12 mouse cellular contexts compared by ENCODE assay signal in the genomic region with DNA sequence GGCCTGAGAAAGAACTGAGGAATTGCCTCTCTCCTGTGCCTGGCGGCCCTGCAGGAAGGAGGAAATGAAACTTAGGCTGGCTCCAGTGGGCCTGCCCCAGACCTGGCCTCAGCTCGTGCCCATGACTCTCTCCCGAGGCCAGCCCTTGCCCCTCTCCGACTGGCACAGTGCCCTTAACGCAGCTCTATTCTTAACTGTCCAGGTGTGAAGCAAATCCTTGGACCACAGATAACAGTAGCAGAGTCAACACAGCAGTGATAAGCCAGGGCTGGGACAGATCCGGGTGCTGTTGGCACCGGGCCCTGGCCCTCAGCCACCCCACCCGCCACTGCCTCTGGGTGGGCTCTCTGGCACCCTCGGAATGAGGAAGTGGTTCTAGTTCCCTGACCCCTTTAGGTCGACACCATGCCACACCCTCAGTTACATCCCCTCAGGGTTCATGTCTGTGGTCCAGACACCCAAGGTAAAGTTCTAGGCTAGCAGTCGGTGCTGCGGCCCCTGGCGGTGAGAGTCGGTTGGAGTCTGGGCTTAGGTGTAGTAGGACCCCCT. TPM values are rescaled to one million over a fixed set of nuclear protein-coding genes. Genes with fewer than 3 reads are reported as not detected.
DNase-seq lines count a peak whose midpoint lies in the region; ATAC-seq and TF ChIP-seq lines count a peak whose summit lies in the region.
"Had no signal": no experiment of that assay in that cellular context is flagged by ENCODE, and none has a peak within 500 bp of the region (broad histone marks: within the 10 kb centered on the region; RNA-seq: fewer than 3 reads in every experiment).

No protein-coding gene starts in this region.

- 0 out of 2 replicates have a peak, but pooled peaks have one; percentile 11 for TF ChIP-seq CTCF in liver, postnatal 0 days (IDR thresholded peaks at IDR 0.05; ENCODE audit: low read depth)

- 34% methylated on average over 14 of the region's 14 CpGs for WGBS in liver, postnatal 0 days (ENCODE audit: insufficient replicate concordance)
- 68% methylated on average over 14 of the region's 14 CpGs for WGBS in embryonic facial prominence, embryonic 15.5 days

- H3K36me3 ChIP-seq in liver, postnatal 0 days (replicated peaks; ENCODE audit: insufficient read depth, low read length), result no peaks in the 10 kb centered on the region
- H3K36me3 ChIP-seq in embryonic facial prominence, embryonic 15.5 days, result peaks cover 20% of the 10 kb centered on the region
- H3K36me3 ChIP-seq in splenic B cell, adult 2 months (ENCODE audit: control insufficient read depth, insufficient read depth, low read length, poor library complexity, severe bottlenecking), result no peaks in the 10 kb centered on the region; the same call in 1 of the 2 replicates

- H3K4me1 ChIP-seq in liver, postnatal 0 days (ENCODE audit: insufficient read depth), result peaks cover 6% of the 10 kb centered on the region; the same call in 1 of the 2 replicates
- peaks cover 17% of the 10 kb centered on the region; the same call in 1 of the 2 replicates for H3K4me1 ChIP-seq in embryonic facial prominence, embryonic 15.5 days

- no peak overlapping the region for H3K27ac ChIP-seq in liver, postnatal 0 days (ENCODE audit: low read depth)
- H3K27ac ChIP-seq in embryonic facial prominence, embryonic 15.5 days (replicated peaks), result no peak overlapping the region
- H3K27ac ChIP-seq: forebrain, embryonic 10.5 days; limb, embryonic 15.5 days had no signal

- H3K9ac ChIP-seq in liver, postnatal 0 days (replicated peaks), result no peak overlapping the region; the same call in 1 of the 2 replicates
- no peak overlapping the region for H3K9ac ChIP-seq in embryonic facial prominence, embryonic 15.5 days
- H3K9ac ChIP-seq: limb, embryonic 15.5 days had no signal

- no peak for TF ChIP-seq EP300 in liver, postnatal 0 days (IDR thresholded peaks at IDR 0.05; ENCODE audit: low read depth)

- no peak for DNase-seq in liver, postnatal 0 days
- DNase-seq in liver, result no peak
- peak; percentile 73 to 82 for DNase-seq in lung, adult 18-20 months
- peak; percentile 70 for DNase-seq in splenic B cell, adult 2 months (ENCODE audit: low read depth, low spot score)
- no peak for DNase-seq in thymus, postnatal 25 days
- no peak for DNase-seq in thymus, postnatal 4 days
- DNase-seq in retina, embryonic 14.5 days (ENCODE audit: low spot score), result no peak
- DNase-seq: cerebellum, adult 8-10 months had no signal

- no peaks in the 10 kb centered on the region for H3K9me3 ChIP-seq in liver, postnatal 0 days (ENCODE audit: low read length)
- no peaks in the 10 kb centered on the region for H3K9me3 ChIP-seq in embryonic facial prominence, embryonic 15.5 days (replicated peaks)
- H3K9me3 ChIP-seq: forebrain, embryonic 10.5 days; limb, embryonic 15.5 days had no signal

- peak; percentile 19; the same call in 1 of the 2 replicates for ATAC-seq in liver, postnatal 0 days
- ATAC-seq in embryonic facial prominence, embryonic 15.5 days (ENCODE audit: insufficient number of reproducible peaks, low FRiP score, low TSS enrichment, low read depth), result 0 out of 2 replicates have a peak, but pooled peaks have one; percentile 7
- ATAC-seq: hindbrain, embryonic 16.5 days had no signal

- peaks cover 16% of the 10 kb centered on the region for H3K27me3 ChIP-seq in liver, postnatal 0 days (ENCODE audit: insufficient read depth, low read length)
- no peaks in the 10 kb centered on the region; the same call in 1 of the 2 replicates for H3K27me3 ChIP-seq in embryonic facial prominence, embryonic 15.5 days
- H3K27me3 ChIP-seq in splenic B cell, adult 2 months (ENCODE audit: control insufficient read depth, insufficient read depth, low read length, poor library complexity, severe bottlenecking), result no peaks in the 10 kb centered on the region
- H3K27me3 ChIP-seq: limb, embryonic 15.5 days had no signal

- no peak overlapping the region for H3K4me3 ChIP-seq in liver, postnatal 0 days (ENCODE audit: low read depth, low read length)
- H3K4me3 ChIP-seq in embryonic facial prominence, embryonic 15.5 days (replicated peaks), result no peak overlapping the region
- H3K4me3 ChIP-seq: forebrain, embryonic 10.5 days; limb, embryonic 15.5 days had no signal

- H3K4me2 ChIP-seq in liver, postnatal 0 days (ENCODE audit: low read depth, low read length), result no peak overlapping the region
- H3K4me2 ChIP-seq in embryonic facial prominence, embryonic 15.5 days (replicated peaks), result no peak overlapping the region
- H3K4me2 ChIP-seq: limb, embryonic 15.5 days had no signal

RNA-seq across cellular contexts. Expression of a gene that starts 4.8 kb away (rescaled TPM):
- 0.40 and 0.56 TPM in 2 replicates for polyA plus RNA-seq in liver, postnatal 0 days (2015; fragmentation: Nextera tagmentation; extraction: Ambion mirVana)
- 4.0 and 10.2 TPM in 2 replicates for polyA plus RNA-seq in embryonic facial prominence, embryonic 15.5 days (2015; fragmentation: Nextera tagmentation; extraction: Ambion mirVana)

RNA-seq across cellular contexts. Expression of a gene that starts 6.7 kb away (rescaled TPM):
- polyA plus RNA-seq in liver, postnatal 0 days (2015; fragmentation: Nextera tagmentation; extraction: Ambion mirVana), result 105 and 111 TPM in 2 replicates
- polyA plus RNA-seq in embryonic facial prominence, embryonic 15.5 days (2015; fragmentation: Nextera tagmentation; extraction: Ambion mirVana), result 173 and 196 TPM in 2 replicates

RNA-seq across cellular contexts. Expression of a gene that starts 12.1 kb away (rescaled TPM):
- 141 TPM in 2 replicates for polyA plus RNA-seq in liver, postnatal 0 days (2015; fragmentation: Nextera tagmentation; extraction: Ambion mirVana)
- polyA plus RNA-seq in embryonic facial prominence, embryonic 15.5 days (2015; fragmentation: Nextera tagmentation; extraction: Ambion mirVana), result 294 and 310 TPM in 2 replicates

RNA-seq across cellular contexts. Expression of a gene that starts 12.5 kb away (rescaled TPM):
- polyA plus RNA-seq in liver, postnatal 0 days (2015; fragmentation: Nextera tagmentation; extraction: Ambion mirVana), result 0.06 and 0.21 TPM in 2 replicates
- 5.0 and 5.9 TPM in 2 replicates for polyA plus RNA-seq in embryonic facial prominence, embryonic 15.5 days (2015; fragmentation: Nextera tagmentation; extraction: Ambion mirVana)

RNA-seq across cellular contexts. Expression of a gene that starts 18.7 kb away (rescaled TPM):
- 1.3 and 1.8 TPM in 2 replicates for polyA plus RNA-seq in liver, postnatal 0 days (2015; fragmentation: Nextera tagmentation; extraction: Ambion mirVana)
- polyA plus RNA-seq in embryonic facial prominence, embryonic 15.5 days (2015; fragmentation: Nextera tagmentation; extraction: Ambion mirVana), result 47.1 and 59.7 TPM in 2 replicates

Comparison
In these comparisons a context has a peak if more than half of its experiments do, and no peak if none do; other contexts are left out.
1. DNase-seq: peak in lung, adult 18-20 months (2 of 2) and splenic B cell, adult 2 months (single experiment); none in liver, postnatal 0 days (single experiment), liver (single experiment), thymus, postnatal 25 days (single experiment), thymus, postnatal 4 days (single experiment) and retina, embryonic 14.5 days (single experiment).